Mouse (Mus musculus) testis, adult 2 months (tissue): ENCODE results near the gene Gm8212. TPM values are rescaled to one million over a fixed set of nuclear protein-coding genes. Genes with fewer than 3 reads are reported as not detected.
"Not testable (repeated sequence)": the region's sequence is repeated elsewhere in the genome, so short reads cannot be mapped to it uniquely, and the experiment has no call there.

Source experiments
- H3K27ac ChIP-seq: fragments of 200-500 bp; 2 replicates; pipeline ENCODE4 v1.5.1; 2012; ENCODE audit warnings: low read depth, low read length; ENCODE audit not compliant: control insufficient read depth, insufficient read depth
- H3K27me3 ChIP-seq: fragments of 200-500 bp; 2 replicates; pipeline ENCODE4 v1.6.1; 2012; ENCODE audit warnings: mild to moderate bottlenecking, low read length, moderate library complexity; ENCODE audit not compliant: control insufficient read depth, insufficient read depth
- H3K36me3 ChIP-seq: fragments of 200-500 bp; 2 replicates; pipeline ENCODE4 v1.6.1; 2012; ENCODE audit warnings: mild to moderate bottlenecking, low read length; ENCODE audit not compliant: control insufficient read depth, insufficient read depth
- H3K4me1 ChIP-seq: fragments of 200-500 bp; 2 replicates; pipeline ENCODE4 v1.6.1; 2012; ENCODE audit warnings: low read length; ENCODE audit not compliant: control insufficient read depth, insufficient read depth
- H3K4me3 ChIP-seq: fragments of 200-500 bp; 2 replicates; pipeline ENCODE4 v1.5.1; 2012; ENCODE audit warnings: low read depth, mild to moderate bottlenecking, low read length, moderate library complexity, mixed read lengths; ENCODE audit not compliant: control insufficient read depth
- CTCF ChIP-seq: fragments of 200-500 bp; IDR thresholded peaks from 2 replicates; pipeline ENCODE4 v1.5.1; 2012; ENCODE audit warnings: low read depth, mild to moderate bottlenecking, inconsistent platforms, low read length, moderate library complexity; ENCODE audit not compliant: control insufficient read depth, insufficient read depth, insufficient replicate concordance
- POLR2A ChIP-seq: fragments of 200-500 bp; IDR thresholded peaks from 2 replicates; pipeline ENCODE4 v1.6.1; 2012; ENCODE audit warnings: low read depth, mild to moderate bottlenecking, inconsistent platforms, low read length, moderate library complexity; ENCODE audit not compliant: control insufficient read depth
- polyA plus RNA-seq: library from polyadenylated mRNA; depleted of rRNA; stranded (reverse); fragments of >200 nt; gene quantifications from 2 replicates; pipeline ENCODE4 v1.2.3, GENCODE M21; 2012; rRNA removed

The Gm8212 gene
- polyA plus RNA-seq: 0.63 and 2.4 TPM in 2 replicates

GRCm38 (mm10) chr14:44197361-44197760, at the start of gene Gm8212:
Gene Gm8212 (plus strand): TSS chr14:44197661.
- H3K4me1 ChIP-seq, H3K36me3 ChIP-seq, H3K27ac ChIP-seq, H3K27me3 ChIP-seq: not testable (repeated sequence)
- H3K4me3 ChIP-seq: peak within 1 kb of the TSS; percentile 70

DNA sequence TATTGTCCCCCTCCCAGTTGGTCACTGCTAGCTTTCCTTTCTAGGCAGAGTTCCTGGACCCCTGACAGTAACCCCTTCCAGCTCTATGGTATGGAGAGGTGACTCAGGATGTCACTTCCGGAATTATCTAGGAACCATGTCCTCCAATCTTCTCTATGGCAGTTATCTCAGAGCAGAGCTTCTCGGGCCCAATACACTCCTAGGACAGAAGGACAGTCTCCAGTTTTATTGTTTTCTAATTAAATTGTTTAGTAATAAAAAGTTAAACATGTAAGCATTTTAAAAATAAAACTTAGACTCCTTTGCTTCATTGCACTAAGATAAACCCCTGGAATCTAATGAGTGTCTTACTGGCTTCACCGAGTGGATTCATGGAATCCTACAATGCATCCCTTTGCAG, 15.7 kb downstream of the Gm8212 start, which contains the start of gene 4930503E14Rik:
Gene 4930503E14Rik, minus strand, starts transcription at position 101 of the 400 bp plus-strand sequence.
- H3K4me1 ChIP-seq, H3K27me3 ChIP-seq, H3K27ac ChIP-seq, H3K36me3 ChIP-seq: not testable (repeated sequence)
- peak within 1 kb of the TSS; percentile 3 for H3K4me3 ChIP-seq

DNA sequence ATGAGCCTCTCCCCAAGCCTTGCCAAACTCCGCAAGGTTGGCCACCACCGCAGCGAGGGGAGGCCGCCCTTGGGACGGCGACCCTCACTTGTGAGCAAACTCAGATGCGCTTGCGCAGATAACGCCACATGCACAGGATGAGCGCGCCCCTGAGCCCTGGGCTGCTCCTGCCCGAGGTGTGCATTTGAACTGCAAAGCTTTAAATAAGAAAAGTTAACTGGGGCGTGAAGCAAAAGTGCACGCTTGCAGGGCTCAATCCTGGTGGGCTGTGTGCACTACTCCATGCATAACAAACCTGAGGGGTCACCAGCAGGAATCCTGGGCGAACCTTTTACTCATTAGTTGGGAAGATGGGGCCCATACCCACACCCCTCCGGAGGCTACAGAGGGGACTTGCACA, 50.6 kb downstream of the Gm8212 start:
- Histone ChIP-seq H3K4me1 (peaks cover 4% of the 10 kb centered on the region; the same call in 1 of the 2 replicates), H3K27me3 (no peaks in the 10 kb centered on the region), H3K4me3 (no peak overlapping the region), H3K27ac (no peak overlapping the region), H3K36me3 (no peaks in the 10 kb centered on the region)
- TF ChIP-seq CTCF (no peak), POLR2A (no peak)

Other genes starting within 250 kb of the Gm8212 start
- gene Ang5, start 240.6 kb upstream of the Gm8212 start, polyA plus RNA-seq: not detected in 2 replicates
- gene Ang6, start 195.4 kb upstream of the Gm8212 start, polyA plus RNA-seq: not detected in 2 replicates
- 0.27 and 1.0 TPM in 2 replicates for gene Ear2, start 95.0 kb upstream of the Gm8212 start, polyA plus RNA-seq
- 2.8 and 4.1 TPM in 2 replicates for gene Gm3327, start 73.8 kb upstream of the Gm8212 start, polyA plus RNA-seq
- gene 4930503E14Rik, start 15.6 kb downstream of the Gm8212 start, polyA plus RNA-seq: 6.8 and 7.4 TPM in 2 replicates
- gene Gm8220, start 87.9 kb downstream of the Gm8212 start, polyA plus RNA-seq: 3.3 TPM in 2 replicates
- gene Gm5930, start 140.9 kb downstream of the Gm8212 start, polyA plus RNA-seq: 2.2 and 3.0 TPM in 2 replicates
- 1.2 and 1.7 TPM in 2 replicates for gene Gm8229, start 167.7 kb downstream of the Gm8212 start, polyA plus RNA-seq
- 1.5 and 1.6 TPM in 2 replicates for gene Gm3371, start 213.0 kb downstream of the Gm8212 start, polyA plus RNA-seq
- gene Gm8232, start 236.0 kb downstream of the Gm8212 start, polyA plus RNA-seq: 1.2 and 1.8 TPM in 2 replicates